Mouse (Mus musculus): Measurements from ENCODE around the gene Mybbp1a. TPM values are rescaled to one million over a fixed set of nuclear protein-coding genes. Genes with fewer than 3 reads are reported as not detected.

Mybbp1a gene
- polyA plus RNA-seq, 1 experiment from 2014 or later: 186 TPM

DNA sequence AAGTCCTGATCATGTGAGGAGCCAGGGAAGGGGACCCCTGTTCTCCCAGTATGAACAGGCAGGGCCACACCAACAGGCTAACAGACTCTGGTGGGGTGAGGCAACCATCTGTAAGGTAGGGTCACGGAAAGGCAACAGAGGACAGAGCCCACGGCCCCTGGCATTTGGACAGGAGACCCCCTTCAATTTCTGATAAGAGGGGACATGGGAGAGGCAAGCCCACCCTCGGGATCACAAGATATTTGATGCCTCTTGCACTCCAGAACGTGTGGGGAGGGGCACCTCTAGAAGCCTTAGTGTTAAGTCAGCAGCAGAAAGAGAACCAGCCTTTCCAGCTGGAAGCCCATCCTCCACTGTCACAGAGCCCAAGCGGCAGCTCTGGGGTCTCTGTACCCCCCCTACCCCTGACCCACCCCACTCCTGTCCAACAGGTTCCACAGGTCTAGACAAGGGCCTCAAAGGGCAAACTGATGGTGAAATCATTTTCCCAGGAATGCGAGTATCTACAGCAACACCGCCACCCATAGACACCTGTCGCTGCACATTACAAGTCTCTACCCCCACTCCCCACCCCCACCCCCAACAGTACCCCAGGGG, 35.0 kb upstream of the Mybbp1a start:
- peak overlapping the region; percentile 96 for H3K4me3 ChIP-seq
- peaks cover 87% of the 10 kb centered on the region for H3K4me1 ChIP-seq
- DNase-seq (ENCODE audit: low spot score): peak; percentile 69
- no peaks in the 10 kb centered on the region for H3K27me3 ChIP-seq (ENCODE audit: insufficient read depth, poor library complexity, severe bottlenecking)
- no peaks in the 10 kb centered on the region for H3K9me3 ChIP-seq
- WGBS: 26% methylated on average over 8 of the region's 8 CpGs
- peak overlapping the region; percentile 93 for H3K27ac ChIP-seq
- peaks cover 31% of the 10 kb centered on the region for H3K36me3 ChIP-seq

DNA sequence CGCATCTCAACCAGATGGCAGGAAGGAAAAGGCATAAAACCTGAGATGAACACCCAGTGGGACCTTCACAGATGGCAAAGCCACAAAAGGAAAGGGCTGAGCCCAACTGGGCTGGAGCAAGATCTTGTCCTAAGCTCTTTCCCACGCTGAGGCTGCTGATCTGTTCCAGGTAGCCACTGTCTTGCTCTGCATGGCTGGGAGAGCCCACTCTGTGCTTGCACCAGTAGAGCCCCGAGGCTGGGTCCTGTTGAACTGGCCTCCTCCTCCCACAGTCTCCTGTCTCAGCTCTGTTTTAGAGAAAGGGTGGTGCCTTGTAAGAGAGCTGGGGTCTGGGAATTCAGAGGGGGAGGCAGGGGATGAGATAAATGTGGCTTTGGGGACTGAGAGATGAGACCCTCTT, 34.1 kb upstream of the Mybbp1a start:
- peaks cover 88% of the 10 kb centered on the region for H3K4me1 ChIP-seq
- H3K27me3 ChIP-seq (ENCODE audit: insufficient read depth, poor library complexity, severe bottlenecking): no peaks in the 10 kb centered on the region
- H3K4me3 ChIP-seq: peak overlapping the region; percentile 96
- H3K27ac ChIP-seq: peak overlapping the region; percentile 93
- WGBS: 5% methylated on average over 3 of the region's 3 CpGs
- H3K9me3 ChIP-seq: no peaks in the 10 kb centered on the region
- peaks cover 23% of the 10 kb centered on the region for H3K36me3 ChIP-seq
- peak; percentile 78 for DNase-seq (ENCODE audit: low spot score)

- under 1% methylated on average over 7 of the region's 7 CpGs for WGBS
- H3K4me3 ChIP-seq: peak overlapping the region; percentile 96
These were observed 33.6 kb upstream of the Mybbp1a start for GRCm38 (mm10) chr11:72407574-72407973.

DNA sequence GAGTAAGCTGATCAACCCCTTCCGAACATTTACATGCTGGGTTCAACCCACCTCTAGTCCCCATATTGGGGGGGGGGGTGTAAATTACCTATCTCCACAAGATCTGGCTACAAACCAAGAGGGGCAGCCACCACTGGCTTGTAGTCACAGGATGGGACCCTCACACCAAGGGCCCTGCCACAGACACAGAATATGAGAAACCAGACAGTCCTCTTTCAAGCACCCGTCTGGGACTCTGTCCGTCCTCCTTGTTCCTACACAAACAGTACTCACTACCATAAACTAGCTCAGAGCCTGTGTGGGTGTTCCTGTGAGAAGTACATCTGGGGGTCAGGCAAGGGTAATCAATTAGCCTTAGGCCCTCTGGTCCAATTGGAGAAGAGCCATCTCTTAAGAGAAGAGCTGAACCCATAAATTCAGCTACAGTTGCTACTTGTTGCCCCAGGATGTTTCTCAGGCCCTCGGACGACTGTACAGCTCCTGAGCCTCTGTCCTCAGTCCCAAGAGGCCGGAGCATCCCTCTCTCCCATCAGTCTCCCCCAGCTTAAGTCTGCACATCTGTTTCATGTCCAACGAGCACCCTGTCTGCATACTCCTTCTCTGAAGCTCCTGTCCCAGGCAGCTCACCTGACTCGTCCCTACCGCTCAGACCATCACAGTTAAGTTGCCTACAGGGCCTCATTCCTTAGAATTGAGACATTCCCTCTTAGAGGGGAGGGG, 32.5 kb upstream of the Mybbp1a start:
- 27% methylated on average over 9 of the region's 9 CpGs for WGBS
- no peaks in the 10 kb centered on the region for H3K27me3 ChIP-seq (ENCODE audit: insufficient read depth, poor library complexity, severe bottlenecking)
- peak overlapping the region; percentile 93 for H3K27ac ChIP-seq
- H3K4me3 ChIP-seq: peak overlapping the region; percentile 96
- H3K36me3 ChIP-seq: peaks cover 9% of the 10 kb centered on the region
- no peaks in the 10 kb centered on the region for H3K9me3 ChIP-seq
- H3K4me1 ChIP-seq: peaks cover 90% of the 10 kb centered on the region
- DNase-seq (ENCODE audit: low spot score): no peak

More at GRCm38 (mm10) chr11:72407574-72407973, 33.6 kb upstream of the Mybbp1a start:
- no peaks in the 10 kb centered on the region for H3K27me3 ChIP-seq (ENCODE audit: insufficient read depth, poor library complexity, severe bottlenecking)
- peaks cover 19% of the 10 kb centered on the region for H3K36me3 ChIP-seq
- H3K4me1 ChIP-seq: peaks cover 88% of the 10 kb centered on the region
- DNase-seq (ENCODE audit: low spot score): peak; percentile 94
- H3K9me3 ChIP-seq: no peaks in the 10 kb centered on the region
- peak overlapping the region; percentile 93 for H3K27ac ChIP-seq

- no peak for DNase-seq (ENCODE audit: low spot score)
- H3K4me1 ChIP-seq: peaks cover 95% of the 10 kb centered on the region
- H3K27ac ChIP-seq: peak overlapping the region; percentile 93
These were observed 31.3 kb upstream of the Mybbp1a start for GRCm38 (mm10) chr11:72409649-72410385.

GRCm38 (mm10) chr11:72410521-72411092, 30.5 kb upstream of the Mybbp1a start:
- DNase-seq (ENCODE audit: low spot score): no peak
- no peaks in the 10 kb centered on the region for H3K36me3 ChIP-seq
- H3K9me3 ChIP-seq: no peaks in the 10 kb centered on the region
- H3K27me3 ChIP-seq (ENCODE audit: insufficient read depth, poor library complexity, severe bottlenecking): no peaks in the 10 kb centered on the region
- peak overlapping the region; percentile 96 for H3K4me3 ChIP-seq
- peak overlapping the region; percentile 93 for H3K27ac ChIP-seq
- H3K4me1 ChIP-seq: peaks cover 95% of the 10 kb centered on the region
- 2% methylated on average over 25 of the region's 25 CpGs for WGBS

More at GRCm38 (mm10) chr11:72409649-72410385, 31.3 kb upstream of the Mybbp1a start:
- Histone ChIP-seq H3K9me3 (no peaks in the 10 kb centered on the region), H3K4me3 (peak overlapping the region; percentile 96), H3K36me3 (no peaks in the 10 kb centered on the region), H3K27me3 (ENCODE audit: insufficient read depth, poor library complexity, severe bottlenecking) (no peaks in the 10 kb centered on the region)
- WGBS: 47% methylated on average over 12 of the region's 12 CpGs

- peak; percentile 96 for DNase-seq (ENCODE audit: low spot score)
- Histone ChIP-seq H3K4me1 (peaks cover 95% of the 10 kb centered on the region), H3K27me3 (ENCODE audit: insufficient read depth, poor library complexity, severe bottlenecking) (no peaks in the 10 kb centered on the region), H3K9me3 (no peaks in the 10 kb centered on the region), H3K36me3 (no peaks in the 10 kb centered on the region), H3K4me3 (peak within 1 kb of the TSS; percentile 96), H3K27ac (peak within 1 kb of the TSS; percentile 93)
- WGBS: under 1% methylated on average over 84 of the region's 86 CpGs
These were observed 29.8 kb upstream of the Mybbp1a start, which contains the start of gene Smtnl2 for GRCm38 (mm10) chr11:72411093-72411921. Gene Smtnl2 (minus strand): TSS chr11:72411713.

GRCm38 (mm10) chr11:72411945-72412344, 29.2 kb upstream of the Mybbp1a start:
- no peaks in the 10 kb centered on the region for H3K36me3 ChIP-seq
- H3K4me3 ChIP-seq: peak overlapping the region; percentile 96
- H3K9me3 ChIP-seq: no peaks in the 10 kb centered on the region
- H3K4me1 ChIP-seq: peaks cover 95% of the 10 kb centered on the region
- DNase-seq (ENCODE audit: low spot score): no peak
- 30% methylated on average over 9 of the region's 9 CpGs for WGBS
- no peaks in the 10 kb centered on the region for H3K27me3 ChIP-seq (ENCODE audit: insufficient read depth, poor library complexity, severe bottlenecking)
- peak overlapping the region; percentile 93 for H3K27ac ChIP-seq

DNA sequence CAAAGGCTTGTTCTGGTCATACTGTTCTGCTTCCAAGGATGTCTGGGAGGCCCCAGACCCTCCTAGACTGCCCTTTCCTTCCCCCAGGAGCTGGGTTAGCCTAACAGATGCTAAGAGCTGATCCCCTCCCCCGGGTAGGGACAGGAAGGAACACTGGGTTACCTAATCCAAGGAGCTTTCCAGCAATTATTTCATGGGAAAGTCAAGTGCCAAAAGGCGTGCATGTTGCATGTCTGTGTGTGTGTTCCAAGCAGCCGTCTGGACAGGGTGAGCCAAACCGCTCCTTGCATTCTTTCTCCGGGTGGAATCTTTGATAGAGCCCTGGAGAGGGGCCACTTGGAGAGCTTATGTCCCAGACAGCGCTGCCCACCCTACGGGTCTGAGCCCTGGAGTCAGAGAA, 28.1 kb upstream of the Mybbp1a start:
- H3K4me3 ChIP-seq: no peak overlapping the region
- peaks cover 98% of the 10 kb centered on the region for H3K4me1 ChIP-seq
- WGBS: 45% methylated on average over 7 of the region's 7 CpGs
- H3K27me3 ChIP-seq (ENCODE audit: insufficient read depth, poor library complexity, severe bottlenecking): no peaks in the 10 kb centered on the region
- peak overlapping the region; percentile 93 for H3K27ac ChIP-seq
- H3K9me3 ChIP-seq: no peaks in the 10 kb centered on the region
- DNase-seq (ENCODE audit: low spot score): no peak
- H3K36me3 ChIP-seq: no peaks in the 10 kb centered on the region

DNA sequence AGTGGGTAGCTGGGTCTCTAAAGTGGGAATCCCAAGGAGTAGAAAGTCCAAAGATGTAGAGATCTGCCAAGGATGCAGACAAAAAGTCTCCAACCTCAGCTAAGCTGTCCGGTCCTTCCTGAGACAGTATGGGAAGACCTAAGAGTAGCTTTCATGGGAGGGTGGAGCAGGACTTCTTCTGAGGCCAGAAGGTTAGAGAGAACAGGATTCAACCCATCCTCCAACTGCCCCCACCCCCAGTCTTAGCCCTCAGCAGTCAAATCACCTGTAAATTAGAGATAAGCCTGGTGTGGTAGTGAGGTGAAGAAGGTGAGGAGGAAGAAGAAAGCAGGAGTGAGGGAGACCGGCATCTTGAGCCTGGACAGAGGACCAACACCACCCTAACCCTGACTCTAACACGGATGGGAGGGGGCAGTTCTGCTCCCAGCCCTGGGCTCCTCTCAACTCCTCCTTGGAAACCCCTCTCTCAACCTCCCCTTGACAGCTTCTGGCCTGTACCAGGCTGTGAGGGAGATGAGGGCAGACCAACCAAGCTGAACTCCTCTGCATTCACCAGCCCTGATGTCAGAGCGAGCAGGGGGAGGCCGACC, 27.5 kb upstream of the Mybbp1a start:
- H3K27ac ChIP-seq: peak overlapping the region; percentile 93

DNA sequence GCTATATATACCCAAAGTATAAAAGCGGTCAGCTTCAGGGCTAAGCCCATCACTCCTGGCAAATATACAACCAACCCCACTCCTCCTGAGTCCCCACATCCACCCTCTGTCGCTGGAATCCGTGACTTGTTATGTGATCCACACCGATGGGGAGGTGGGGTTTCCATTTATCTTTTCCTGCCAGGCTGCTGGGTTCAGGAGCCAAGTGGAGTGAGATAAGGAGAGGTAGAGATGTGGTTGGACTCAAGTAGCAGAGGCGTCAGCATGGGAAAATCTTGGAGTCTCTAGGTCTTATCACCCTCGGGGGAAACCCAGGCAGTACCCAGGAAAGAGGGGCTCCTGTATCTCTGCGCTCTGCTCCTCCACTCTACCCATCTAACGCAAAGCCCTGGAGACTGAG, 26.0 kb upstream of the Mybbp1a start:
- Histone ChIP-seq H3K36me3 (no peaks in the 10 kb centered on the region), H3K4me1 (peaks cover 82% of the 10 kb centered on the region), H3K27me3 (ENCODE audit: insufficient read depth, poor library complexity, severe bottlenecking) (no peaks in the 10 kb centered on the region), H3K9me3 (no peaks in the 10 kb centered on the region), H3K27ac (peak overlapping the region; percentile 93), H3K4me3 (0 out of 2 replicates have a peak overlapping the region, but pooled peaks have one; percentile 9)
- 15% methylated on average over 8 of the region's 8 CpGs for WGBS
- peak; percentile 88 for DNase-seq (ENCODE audit: low spot score)

More for the DNA sequence above, 27.5 kb upstream of the Mybbp1a start:
- Histone ChIP-seq H3K4me1 (peaks cover 97% of the 10 kb centered on the region), H3K36me3 (no peaks in the 10 kb centered on the region), H3K9me3 (no peaks in the 10 kb centered on the region), H3K27me3 (ENCODE audit: insufficient read depth, poor library complexity, severe bottlenecking) (no peaks in the 10 kb centered on the region), H3K4me3 (no peak overlapping the region)
- 59% methylated on average over 5 of the region's 5 CpGs for WGBS
- DNase-seq (ENCODE audit: low spot score): no peak

GRCm38 (mm10) chr11:72416666-72417065, 24.5 kb upstream of the Mybbp1a start:
- Histone ChIP-seq H3K4me3 (no peak overlapping the region), H3K27me3 (ENCODE audit: insufficient read depth, poor library complexity, severe bottlenecking) (no peaks in the 10 kb centered on the region), H3K27ac (peak overlapping the region; percentile 93), H3K9me3 (no peaks in the 10 kb centered on the region), H3K36me3 (no peaks in the 10 kb centered on the region), H3K4me1 (peaks cover 69% of the 10 kb centered on the region)
- no peak for DNase-seq (ENCODE audit: low spot score)
- 29% methylated on average over 5 of the region's 5 CpGs for WGBS

Measured in heart, embryonic 10.5 days (tissue).